Mouse (Mus musculus) T-helper 17 cell (primary cell): ENCODE data around the gene Lhx9.

Experiments
- in situ Hi-C, 2 experiments: fragments of 300-600 bp; cut with MboI, MseI; formaldehyde crosslinking; loops; 1 replicate in 1 of 2; 2 replicates in 1 of 2; pipeline ENCODE4 v1.15.1; 2025; ENCODE audit warnings: high pct_unique_total_duplicates in 2 of 2

Lhx9 gene

DNA sequence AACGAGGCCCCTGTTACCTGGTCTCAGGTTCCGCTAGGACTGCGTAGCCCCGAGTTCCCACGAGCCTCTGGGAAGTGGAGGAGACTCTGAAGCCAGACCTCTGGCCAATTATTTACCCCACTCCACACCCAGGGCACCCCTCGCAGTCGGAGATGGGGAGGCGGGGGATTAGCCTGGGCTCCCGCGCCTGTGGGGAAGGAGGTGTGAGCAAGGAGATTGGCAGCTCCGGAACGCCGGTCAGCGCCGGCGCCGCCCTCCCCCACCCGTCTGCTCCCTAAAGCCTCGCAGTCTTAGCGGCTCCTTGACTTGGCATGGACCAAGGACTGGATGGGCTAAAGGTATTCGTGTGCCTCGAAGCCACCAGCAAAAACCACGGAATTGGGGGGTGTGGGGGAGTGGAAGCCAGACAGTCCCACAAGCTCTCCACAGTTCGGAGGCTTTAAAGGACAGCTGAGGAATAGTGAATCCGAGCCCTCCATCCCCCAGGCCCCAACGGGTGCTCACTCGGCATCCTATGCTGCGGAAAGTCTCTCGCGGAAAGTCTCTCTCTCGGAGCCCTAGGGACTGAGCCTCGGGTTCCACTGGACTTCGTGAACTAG is at the start of gene Lhx9:
Lhx9 (minus strand) TSS at position 67 of the 599 bp plus-strand sequence.
- in situ Hi-C loops: no loop called here

DNA sequence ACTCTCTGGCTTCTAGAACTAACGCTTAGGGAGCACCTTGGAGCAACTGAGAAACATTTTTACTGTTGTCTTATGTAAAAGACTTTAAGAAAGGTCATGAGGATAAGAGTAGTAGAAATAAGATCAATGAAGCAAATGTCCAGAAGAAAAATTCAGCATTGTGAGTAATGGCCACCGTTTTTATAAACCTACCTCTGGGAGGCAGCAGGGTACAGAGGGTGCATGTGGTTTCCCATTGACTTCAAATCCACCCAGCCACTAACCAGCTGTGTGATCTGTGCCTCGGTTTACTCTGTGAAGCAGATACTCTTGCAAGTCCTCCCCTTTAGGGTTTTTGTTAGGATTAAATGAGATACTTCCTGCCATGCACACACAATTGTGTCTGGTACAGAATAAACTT is 47.7 kb upstream of the Lhx9 start:
- in situ Hi-C loops: no loop called here

DNA sequence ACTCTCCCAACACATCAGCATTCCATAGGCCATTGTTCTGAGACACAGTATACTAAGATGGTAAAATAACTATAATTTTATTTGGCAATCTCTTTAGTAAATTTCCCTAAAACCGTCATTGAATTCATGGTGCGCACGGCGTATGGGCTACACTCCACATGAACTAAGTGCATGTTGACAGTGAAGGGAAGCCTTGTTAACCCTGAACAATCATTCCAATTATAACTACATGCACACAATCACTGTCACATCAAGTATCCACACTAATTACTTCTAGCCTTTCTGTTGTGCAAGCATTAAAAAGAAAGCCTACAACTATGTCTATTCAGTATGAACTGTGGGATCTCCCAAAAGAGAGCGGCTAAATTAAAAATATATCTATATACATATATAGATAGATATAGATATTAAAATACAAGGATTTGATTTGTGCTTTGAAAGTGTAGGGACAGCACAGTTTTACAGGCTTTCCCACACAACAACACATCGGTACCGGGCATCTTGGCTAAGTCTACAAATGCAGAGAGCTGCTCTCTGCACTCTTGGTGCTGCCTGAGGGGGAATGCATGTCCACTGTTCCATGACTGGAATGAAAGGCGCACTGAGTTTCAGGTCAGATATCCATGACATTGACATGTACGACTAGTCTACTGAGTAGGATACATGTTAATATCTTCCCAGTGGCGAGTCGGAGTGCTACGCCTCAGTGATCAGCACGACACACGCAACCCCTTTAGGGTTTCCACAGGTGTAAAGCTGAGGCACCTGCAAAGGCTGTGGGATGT is 29.3 kb upstream of the Lhx9 start:
- in situ Hi-C loops: no loop called here

DNA sequence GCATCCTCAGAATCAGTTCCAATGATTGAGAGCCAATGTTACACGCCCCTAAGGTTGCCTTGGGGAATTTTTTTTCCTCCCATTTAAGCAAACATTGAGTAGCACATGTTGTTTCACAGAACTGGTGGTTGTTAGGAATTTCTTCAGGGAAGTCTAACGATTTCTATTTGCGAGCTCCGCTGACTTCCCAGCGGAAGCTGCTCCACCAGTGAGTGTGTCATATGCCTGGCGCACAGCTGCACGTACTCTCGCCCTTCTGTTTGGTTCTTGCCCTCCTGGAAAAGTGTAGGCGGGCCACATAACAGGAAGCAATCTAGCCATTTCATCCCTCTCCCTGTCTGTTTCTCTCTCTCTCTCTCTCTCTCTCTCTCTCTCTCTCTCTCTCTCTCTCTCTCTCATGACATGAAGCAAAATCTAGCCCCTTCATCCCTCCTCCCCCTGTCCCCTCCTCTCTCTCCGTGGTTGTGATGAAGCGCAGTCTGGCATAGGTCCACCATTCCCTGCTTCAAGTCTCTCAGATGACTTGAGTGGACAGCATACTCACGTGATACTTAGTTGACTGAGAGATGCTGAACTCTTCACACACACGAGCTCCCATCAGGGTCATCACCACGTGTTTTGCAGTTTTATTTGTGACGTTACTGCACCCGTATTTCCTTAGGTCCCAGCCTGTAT is 28.1 kb upstream of the Lhx9 start:
- in situ Hi-C loops: no loop called here

- in situ Hi-C loops: loop anchor here in 1 of 2 experiments (10.0 kb wide), 1 partner anchor 108 kb away; the partner anchor contains the start of gene Dennd1b
Measured at GRCm38 (mm10) chr1:138856101-138856950, 7.9 kb upstream of the Lhx9 start, which contains the start of gene 2310009B15Rik. Gene 2310009B15Rik (minus strand): TSS chr1:138856852.

DNA sequence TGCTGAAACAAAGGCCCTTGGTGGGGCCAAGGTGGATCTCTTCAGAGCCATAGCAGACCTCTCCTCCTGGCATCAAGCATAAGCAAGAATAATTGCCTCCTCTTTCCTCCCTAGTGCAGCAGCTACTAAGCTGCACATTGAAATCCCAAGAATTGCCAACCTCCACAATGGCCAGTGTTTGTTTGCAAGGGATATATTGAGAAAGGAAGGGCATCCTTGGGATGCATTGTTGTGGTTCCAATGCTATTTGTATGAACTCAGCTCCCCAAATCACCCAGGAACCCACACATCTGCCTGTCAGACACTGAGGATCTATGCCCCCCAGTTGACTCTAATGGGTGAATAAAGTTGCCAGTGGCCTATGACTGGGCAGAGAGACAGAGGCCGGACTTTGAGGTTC is 2.4 kb upstream of the Lhx9 start:
- in situ Hi-C loops: loop anchor here in 1 of 2 experiments (10.0 kb wide), 1 partner anchor 114 kb away; the partner anchor contains the start of gene Dennd1b

GRCm38 (mm10) chr1:138850161-138850539 is 1.8 kb upstream of the Lhx9 start:
- in situ Hi-C loops: loop anchor here in 1 of 2 experiments (10.0 kb wide), 1 partner anchor 115 kb away; the partner anchor contains the start of gene Dennd1b

DNA sequence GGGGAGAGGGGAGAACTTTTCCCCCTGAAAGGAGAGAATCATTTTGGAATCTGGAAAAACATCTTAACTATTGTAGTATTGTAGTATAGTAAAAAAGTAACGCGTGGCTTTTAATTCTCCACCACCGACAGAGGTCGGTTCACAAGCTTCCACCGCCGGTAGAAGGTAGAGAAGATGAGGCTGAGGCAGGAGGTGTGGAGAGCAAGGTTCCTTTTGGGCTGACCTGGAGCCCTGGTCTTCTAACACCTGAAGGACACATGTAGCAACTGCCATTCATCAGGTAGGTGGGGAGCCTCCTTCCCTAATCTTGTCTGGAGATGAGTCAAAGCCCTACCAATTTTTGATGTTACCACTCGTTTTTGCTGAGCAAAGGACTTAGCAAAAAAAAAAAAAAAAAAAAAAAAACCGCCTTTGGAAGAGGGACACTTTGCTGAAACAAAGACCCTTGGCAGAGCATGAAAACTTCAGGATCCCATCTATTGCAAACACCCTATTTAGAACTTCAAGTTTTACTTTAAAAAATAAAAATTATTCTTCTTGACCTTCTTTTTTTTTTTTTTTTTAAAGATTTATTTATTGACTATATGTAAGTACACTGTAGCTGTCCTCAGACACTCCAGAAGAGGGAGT is 1.3 kb upstream of the Lhx9 start:
- in situ Hi-C loops: loop anchor here in 1 of 2 experiments (10.0 kb wide), 1 partner anchor 115 kb away; the partner anchor contains the start of gene Dennd1b

DNA sequence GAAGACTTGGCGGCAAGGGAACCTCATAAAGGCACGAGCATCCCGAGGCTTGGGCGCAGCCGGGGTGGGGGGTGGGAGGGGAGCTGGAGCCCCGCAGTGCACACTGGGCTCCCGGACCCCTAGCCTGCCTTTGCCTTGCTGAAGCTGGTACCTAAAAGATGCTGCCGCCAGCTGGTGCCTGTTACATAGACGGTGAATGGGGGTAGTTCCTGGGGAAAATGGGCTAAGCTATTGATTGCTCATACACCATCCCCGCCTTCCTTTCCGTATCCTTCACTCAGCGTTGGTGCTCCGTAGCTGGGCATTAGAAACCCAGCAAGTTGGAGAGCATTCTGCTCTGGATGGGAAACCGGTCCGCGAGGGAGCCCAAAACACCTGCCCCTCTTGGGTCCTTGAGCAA is 351 bp downstream of the Lhx9 start:
- in situ Hi-C loops: no loop called here

- in situ Hi-C loops: no loop called here
Measured at GRCm38 (mm10) chr1:138847146-138847545, 1.2 kb downstream of the Lhx9 start.

GRCm38 (mm10) chr1:138846581-138846980 is 1.8 kb downstream of the Lhx9 start:
- in situ Hi-C loops: no loop called here

GRCm38 (mm10) chr1:138846131-138846530 is 2.2 kb downstream of the Lhx9 start:
- in situ Hi-C loops: no loop called here

- in situ Hi-C loops: no loop called here
Measured at GRCm38 (mm10) chr1:138845481-138845880, 2.9 kb downstream of the Lhx9 start.

GRCm38 (mm10) chr1:138844166-138844565 is 4.2 kb downstream of the Lhx9 start:
- in situ Hi-C loops: loop anchor here in 1 of 2 experiments (5.0 kb wide), 2 partner anchors 133 to 318 kb away; no protein-coding TSS in a partner anchor

GRCm38 (mm10) chr1:138843361-138844091 is 4.9 kb downstream of the Lhx9 start:
- in situ Hi-C loops: loop anchor here in 1 of 2 experiments (5.0 kb wide), 2 partner anchors 134 to 319 kb away; no protein-coding TSS in a partner anchor

- in situ Hi-C loops: loop anchor here in 1 of 2 experiments (5.0 kb wide), 2 partner anchors 135 to 320 kb away; no protein-coding TSS in a partner anchor
Measured at GRCm38 (mm10) chr1:138842756-138843155, 5.6 kb downstream of the Lhx9 start.

GRCm38 (mm10) chr1:138842315-138842714 is 6.1 kb downstream of the Lhx9 start:
- in situ Hi-C loops: loop anchor here in 1 of 2 experiments (5.0 kb wide), 2 partner anchors 135 to 320 kb away; no protein-coding TSS in a partner anchor

DNA sequence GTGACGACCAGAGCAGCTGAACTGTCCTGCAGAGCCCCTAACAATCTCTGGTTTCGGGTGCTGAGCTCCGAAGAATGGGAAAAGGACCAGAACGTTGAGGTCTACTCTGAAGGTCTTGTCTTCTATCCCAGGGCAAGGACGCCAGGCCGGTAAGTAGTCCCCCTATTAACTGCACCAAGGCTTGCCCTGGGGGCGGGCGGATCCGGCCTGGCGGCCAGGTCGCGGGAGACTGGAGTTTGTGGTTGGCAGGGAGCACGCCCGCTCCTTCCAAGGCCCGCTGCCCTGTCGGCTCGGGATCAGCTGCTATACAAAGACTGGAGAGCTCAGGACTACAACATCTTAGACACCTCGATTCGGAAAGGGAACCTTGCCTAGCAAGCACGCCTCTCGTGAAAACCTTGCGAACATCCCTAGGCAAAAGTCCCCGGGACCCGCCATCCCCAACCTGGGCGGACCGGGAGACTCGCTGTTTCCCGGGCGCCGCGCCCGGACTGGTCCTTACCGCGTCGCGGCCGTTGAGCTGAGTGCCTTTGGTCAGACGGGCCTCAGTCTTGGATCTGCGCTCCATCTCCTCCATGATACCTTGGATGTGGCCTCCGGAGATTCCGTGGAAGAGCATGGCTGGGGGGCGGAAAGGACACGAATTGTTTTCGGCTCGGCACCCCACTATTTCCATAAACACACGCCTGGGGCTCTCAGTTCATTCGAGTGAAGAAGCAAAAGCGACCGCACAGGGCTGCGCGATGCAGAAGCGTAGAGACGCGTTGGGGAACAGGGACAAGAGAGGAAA is 6.9 kb downstream of the Lhx9 start:
- in situ Hi-C loops: loop anchor here in 1 of 2 experiments (5.0 kb wide), 2 partner anchors 136 to 321 kb away; no protein-coding TSS in a partner anchor
